Mouse (Mus musculus): ENCODE data around the gene Mkrn1.

DNA sequence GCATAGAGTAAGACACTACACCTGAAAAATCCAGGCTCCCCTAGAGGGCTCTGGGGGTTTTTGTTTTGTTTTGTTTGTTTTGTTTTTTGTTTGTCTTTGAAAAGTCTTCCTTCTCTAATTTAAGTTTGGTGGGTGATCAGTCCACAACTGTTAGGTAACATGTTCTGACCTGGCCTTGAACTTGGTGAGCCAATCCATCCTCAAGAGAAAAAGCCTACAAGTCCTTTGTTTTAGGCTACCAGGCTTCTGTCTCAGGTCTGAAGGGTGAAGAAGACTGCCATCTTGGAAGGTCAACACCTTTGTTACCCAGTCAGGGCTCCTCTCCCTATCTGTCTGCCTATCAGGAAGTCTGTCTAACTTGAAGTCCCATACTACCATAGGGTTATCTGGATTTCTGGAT, 13.4 kb upstream of the Mkrn1 start:
- TF ChIP-seq CTCF (IDR thresholded peaks at IDR 0.05; ENCODE audit: borderline replicate concordance, insufficient read depth, low read length) (no peak), POLR2A (IDR thresholded peaks at IDR 0.05; ENCODE audit: low read depth, low read length) (no peak)

Data from embryonic fibroblast, embryonic 13.5 days (primary cell).